Mouse (Mus musculus) MEL (cell line): ENCODE data around the gene Camta1. TPM values are rescaled to one million over a fixed set of nuclear protein-coding genes. Genes with fewer than 3 reads are reported as not detected.

Experiments used
- DNase-seq: peaks from one replicate; pipeline ENCODE4 v3.0.0; 2011; ENCODE audit warnings: low read depth, low spot score
- H3K27ac ChIP-seq: 2 replicates; pipeline ENCODE4 v1.5.1; 2012; ENCODE audit warnings: low read depth, mild to moderate bottlenecking, control low read depth, low read length, moderate library complexity; ENCODE audit not compliant: control insufficient read depth
- H3K27me3 ChIP-seq, 2 experiments: fragments of 150-350 bp in 1 of 2; sonication (generic) in 1 of 2; 2 replicates each; pipeline ENCODE4 v1.6.1; 2012; ENCODE audit warnings: low read length in 2 of 2, mild to moderate bottlenecking in 2 of 2, improper control_type of control experiment in 1 of 2, moderate library complexity in 1 of 2; ENCODE audit not compliant: insufficient read depth in 2 of 2, control insufficient read depth in 1 of 2
- H3K36me3 ChIP-seq, 2 experiments: 2 replicates each; pipeline ENCODE4 v1.6.1; 2012 to 2014; ENCODE audit warnings: low read length in 2 of 2, improper control_type of control experiment in 1 of 2, inconsistent platforms in 1 of 2, mild to moderate bottlenecking in 1 of 2; ENCODE audit not compliant: insufficient read depth in 2 of 2, control insufficient read depth in 1 of 2
- H3K4me1 ChIP-seq, 2 experiments: fragments of 150-350 bp in 1 of 2; sonication (generic) in 1 of 2; 2 replicates each; pipeline ENCODE4 v1.6.1; 2012; ENCODE audit warnings: low read length in 2 of 2, improper control_type of control experiment in 1 of 2, mild to moderate bottlenecking in 1 of 2; ENCODE audit not compliant: insufficient read depth in 2 of 2, control insufficient read depth in 1 of 2
- H3K4me3 ChIP-seq, 2 experiments: fragments of 150-350 bp in 1 of 2; sonication (generic) in 1 of 2; 2 replicates each; pipeline ENCODE4 v1.5.1; 2012; ENCODE audit warnings: low read depth in 2 of 2, low read length in 2 of 2, mild to moderate bottlenecking in 2 of 2, moderate library complexity in 2 of 2, control low read depth in 1 of 2, improper control_type of control experiment in 1 of 2; ENCODE audit not compliant: control insufficient read depth in 1 of 2, insufficient read depth in 1 of 2
- H3K79me2 ChIP-seq: 2 replicates; pipeline ENCODE4 v1.6.1; 2012; ENCODE audit warnings: mild to moderate bottlenecking, low read length, moderate library complexity; ENCODE audit not compliant: control insufficient read depth, poor library complexity, insufficient read depth
- H3K9ac ChIP-seq: 2 replicates; pipeline ENCODE4 v1.6.1; 2012; ENCODE audit warnings: low read depth, mild to moderate bottlenecking, control low read depth, low read length, moderate library complexity; ENCODE audit not compliant: control insufficient read depth, poor library complexity, severe bottlenecking
- H3K9me3 ChIP-seq: fragments of 150-350 bp; sonication (generic); replicated peaks from 2 replicates; pipeline ENCODE4 v1.6.1; 2012; ENCODE audit warnings: mild to moderate bottlenecking, low read length, improper control_type of control experiment, moderate library complexity; ENCODE audit not compliant: insufficient read depth
- BHLHE40 ChIP-seq: IDR thresholded peaks from 2 replicates; pipeline ENCODE4 v1.6.1; 2012; ENCODE audit warnings: low read depth, mild to moderate bottlenecking, inconsistent platforms, low read length, improper control_type of control experiment, borderline replicate concordance
- E2F4 ChIP-seq: IDR thresholded peaks from 2 replicates; pipeline ENCODE4 v1.6.1; 2011; ENCODE audit warnings: low read depth, low read length, improper control_type of control experiment, borderline replicate concordance
- ELF1 ChIP-seq: IDR thresholded peaks from 2 replicates; pipeline ENCODE4 v1.6.1; 2014; ENCODE audit warnings: low read depth, mild to moderate bottlenecking, inconsistent platforms, low read length, improper control_type of control experiment, moderate library complexity
- ETS1 ChIP-seq: IDR thresholded peaks from 2 replicates; pipeline ENCODE4 v1.6.1; 2012; ENCODE audit warnings: low read depth, mild to moderate bottlenecking, inconsistent platforms, low read length, improper control_type of control experiment, moderate library complexity
- GABPA ChIP-seq: IDR thresholded peaks from 2 replicates; pipeline ENCODE4 v1.6.1; 2012; ENCODE audit warnings: low read depth, mild to moderate bottlenecking, inconsistent platforms, low read length, improper control_type of control experiment, moderate library complexity
- GATA1 ChIP-seq: IDR thresholded peaks from 2 replicates; pipeline ENCODE4 v1.6.1; 2011; ENCODE audit warnings: low read depth, low read length, improper control_type of control experiment
- HCFC1 ChIP-seq: IDR thresholded peaks from 2 replicates; pipeline ENCODE4 v1.6.1; 2012; ENCODE audit warnings: low read depth, mild to moderate bottlenecking, inconsistent platforms, low read length, improper control_type of control experiment, moderate library complexity
- JUND ChIP-seq: IDR thresholded peaks from 2 replicates; pipeline ENCODE4 v1.6.1; 2011; ENCODE audit warnings: low read depth, mild to moderate bottlenecking, improper control_type of control experiment, low read length
- KAT2A ChIP-seq: conservative IDR thresholded peaks from 2 replicates; pipeline ENCODE4 v1.6.1; 2012; ENCODE audit warnings: low read depth, low read length, improper control_type of control experiment, inconsistent platforms
- MAFK ChIP-seq: IDR thresholded peaks from 2 replicates; pipeline ENCODE4 v1.6.1; 2011; ENCODE audit warnings: low read depth, mild to moderate bottlenecking, low read length, improper control_type of control experiment, borderline replicate concordance
- MAX ChIP-seq: IDR thresholded peaks from 2 replicates; pipeline ENCODE4 v1.6.1; 2011; ENCODE audit warnings: low read length, improper control_type of control experiment
- MAZ ChIP-seq: IDR thresholded peaks from 2 replicates; pipeline ENCODE4 v1.6.1; 2012; ENCODE audit warnings: low read depth, mild to moderate bottlenecking, inconsistent platforms, low read length, improper control_type of control experiment
- MEF2A ChIP-seq: IDR thresholded peaks from 2 replicates; pipeline ENCODE4 v1.6.1; 2014; ENCODE audit warnings: low read depth, mild to moderate bottlenecking, inconsistent platforms, low read length, improper control_type of control experiment; ENCODE audit not compliant: poor library complexity, insufficient replicate concordance, severe bottlenecking; ENCODE audit errors: extremely low read depth
- MXI1 ChIP-seq: IDR thresholded peaks from 2 replicates; pipeline ENCODE4 v1.6.1; 2011; ENCODE audit warnings: mild to moderate bottlenecking, low read depth, low read length, improper control_type of control experiment
- MYB ChIP-seq: IDR thresholded peaks from 2 replicates; pipeline ENCODE4 v1.6.1; 2011; ENCODE audit warnings: mild to moderate bottlenecking, low read depth, low read length, improper control_type of control experiment
- NELFE ChIP-seq: IDR thresholded peaks from 2 replicates; pipeline ENCODE4 v1.6.1; 2011; ENCODE audit warnings: low read depth, low read length, improper control_type of control experiment
- NRF1 ChIP-seq: IDR thresholded peaks from 2 replicates; pipeline ENCODE4 v1.6.1; 2014; ENCODE audit warnings: low read depth, mild to moderate bottlenecking, inconsistent platforms, low read length, improper control_type of control experiment, moderate library complexity; ENCODE audit not compliant: poor library complexity, insufficient read depth, severe bottlenecking
- POLR2A ChIP-seq, 2 experiments: IDR thresholded peaks; 2 replicates each; pipeline ENCODE4 v1.6.1; 2011 to 2012; ENCODE audit warnings: low read length in 2 of 2, mild to moderate bottlenecking in 2 of 2, control low read depth in 1 of 2, improper control_type of control experiment in 1 of 2, low read depth in 1 of 2, moderate library complexity in 1 of 2; ENCODE audit not compliant: control insufficient read depth in 1 of 2, insufficient read depth in 1 of 2, poor library complexity in 1 of 2
- SIN3A ChIP-seq: IDR thresholded peaks from 2 replicates; pipeline ENCODE4 v1.6.1; 2012; ENCODE audit warnings: low read length, improper control_type of control experiment, inconsistent platforms
- TAL1 ChIP-seq: IDR thresholded peaks from 2 replicates; pipeline ENCODE4 v1.6.1; 2012; ENCODE audit warnings: mild to moderate bottlenecking, inconsistent platforms, low read length, moderate library complexity, mixed read lengths
- TCF12 ChIP-seq: IDR thresholded peaks from 2 replicates; pipeline ENCODE4 v1.6.1; 2014; ENCODE audit warnings: low read depth, mild to moderate bottlenecking, inconsistent platforms, low read length, improper control_type of control experiment, moderate library complexity
- UBTF ChIP-seq: IDR thresholded peaks from 2 replicates; pipeline ENCODE4 v1.6.1; 2012; ENCODE audit warnings: low read depth, mild to moderate bottlenecking, inconsistent platforms, low read length, improper control_type of control experiment, moderate library complexity, borderline replicate concordance; ENCODE audit not compliant: insufficient read depth
- USF1 ChIP-seq: IDR thresholded peaks from 2 replicates; pipeline ENCODE4 v1.6.1; 2014; ENCODE audit warnings: low read depth, mild to moderate bottlenecking, inconsistent platforms, low read length, improper control_type of control experiment, moderate library complexity
- USF2 ChIP-seq, 2 experiments: IDR thresholded peaks; 2 replicates each; pipeline ENCODE4 v1.6.1; 2011 to 2012; ENCODE audit warnings: improper control_type of control experiment in 2 of 2, low read length in 2 of 2, borderline replicate concordance in 1 of 2, inconsistent platforms in 1 of 2, low read depth in 1 of 2, mild to moderate bottlenecking in 1 of 2; ENCODE audit not compliant: insufficient read depth in 1 of 2
- ZC3H11A ChIP-seq: IDR thresholded peaks from 2 replicates; pipeline ENCODE4 v1.6.1; 2012; ENCODE audit warnings: low read depth, mild to moderate bottlenecking, inconsistent platforms, low read length, improper control_type of control experiment
- ZKSCAN1 ChIP-seq: IDR thresholded peaks from 2 replicates; pipeline ENCODE4 v1.6.1; 2012; ENCODE audit warnings: low read depth, mild to moderate bottlenecking, inconsistent platforms, low read length, improper control_type of control experiment, moderate library complexity
- ZMIZ1 ChIP-seq: IDR thresholded peaks from 2 replicates; pipeline ENCODE4 v1.6.1; 2012; ENCODE audit warnings: low read depth, mild to moderate bottlenecking, inconsistent platforms, low read length, improper control_type of control experiment, moderate library complexity
- polyA plus RNA-seq, 2 experiments: library from polyadenylated mRNA; stranded (reverse) in 1 of 2; unstranded in 1 of 2; fragments of >175 nt in 1 of 2; fragments of >200 nt in 1 of 2; gene quantifications; 2 replicates each; pipeline versions ENCODE4 v1.2.1 to v1.2.4; 2012; ENCODE audit warnings: low replicate concordance in 2 of 2, low read depth in 1 of 2; ENCODE audit not compliant: insufficient read length in 2 of 2, insufficient read depth in 1 of 2, missing spikeins in 1 of 2
- total RNA-seq: library from RNA; depleted of rRNA; stranded (reverse); fragments of 300-350 nt; gene quantifications from 2 replicates; pipeline ENCODE4 v1.2.3, GENCODE M21; 2012

Camta1 gene
- total and polyA plus RNA-seq, 3 experiments = 28.2 to 87.5 TPM; not detected in 1

GRCm38 (mm10) chr4:151216553-151217292 lies 645.0 kb downstream of the Camta1 start:
- H3K9ac ChIP-seq = no peak overlapping the region
- H3K9me3 ChIP-seq = no peaks in the 10 kb centered on the region
- no peaks in the 10 kb centered on the region for H3K79me2 ChIP-seq
- no peaks in the 10 kb centered on the region for H3K36me3 ChIP-seq
- TF ChIP-seq JUND (no peak), NELFE (no peak), ELF1 (no peak), USF2 (IDR thresholded peaks at IDR 0.05; ENCODE audit: borderline replicate concordance in 1 of 2, insufficient read depth in 1 of 2, low read depth in 1 of 2, low read length in 2 of 2) (no peak), NRF1 (no peak), POLR2A (IDR thresholded peaks at IDR 0.05; ENCODE audit: control insufficient read depth in 1 of 2, insufficient read depth in 1 of 2, low read depth in 1 of 2, low read length in 2 of 2, poor library complexity in 1 of 2) (no peak), ZC3H11A (no peak), TAL1 (no peak), MAX (no peak), GATA1 (no peak), HCFC1 (no peak), BHLHE40 (no peak), MAFK (no peak), ZKSCAN1 (no peak), ZMIZ1 (no peak)
- DNase-seq = no peak
- H3K27me3 ChIP-seq = no peaks in the 10 kb centered on the region
- H3K27ac ChIP-seq = no peak overlapping the region
- H3K4me3 ChIP-seq = no peak overlapping the region
- H3K4me1 ChIP-seq = no peaks in the 10 kb centered on the region

GRCm38 (mm10) chr4:151215866-151216265 lies 645.8 kb downstream of the Camta1 start:
- H3K27me3 ChIP-seq = no peaks in the 10 kb centered on the region
- DNase-seq = no peak
- H3K9me3 ChIP-seq = no peaks in the 10 kb centered on the region
- H3K36me3 ChIP-seq = no peaks in the 10 kb centered on the region
- no peak overlapping the region for H3K4me3 ChIP-seq
- no peak for TF ChIP-seq ETS1
- TF ChIP-seq TCF12 = no peak
- TF ChIP-seq SIN3A = no peak
- TF ChIP-seq MYB = no peak
- no peak for TF ChIP-seq MAX
- no peak for TF ChIP-seq UBTF
- TF ChIP-seq MAZ = no peak
- TF ChIP-seq ZKSCAN1 = no peak
- TF ChIP-seq KAT2A = no peak
- TF ChIP-seq MEF2A = no peak
- no peak for TF ChIP-seq USF1
- TF ChIP-seq GABPA = no peak
- no peak for TF ChIP-seq TAL1
- no peak for TF ChIP-seq NRF1
- TF ChIP-seq ZC3H11A = no peak
- no peak for TF ChIP-seq MXI1
- no peak for TF ChIP-seq E2F4
- no peak for TF ChIP-seq POLR2A (IDR thresholded peaks at IDR 0.05; ENCODE audit: control insufficient read depth in 1 of 2, insufficient read depth in 1 of 2, low read depth in 1 of 2, low read length in 2 of 2, poor library complexity in 1 of 2)
- H3K9ac ChIP-seq = no peak overlapping the region
- no peaks in the 10 kb centered on the region for H3K79me2 ChIP-seq
- no peaks in the 10 kb centered on the region for H3K4me1 ChIP-seq
- no peak overlapping the region for H3K27ac ChIP-seq
